In genomic region chr8:57511316-57512118, GRCm38 (mm10) we compare ENCODE assay signal across 8 mouse cellular contexts. TPM values are rescaled to one million over a fixed set of nuclear protein-coding genes. Genes with fewer than 3 reads are reported as not detected.
DNase-seq lines count a peak whose midpoint lies in the region; ATAC-seq lines count a peak whose summit lies in the region.

Gene Hmgb2, plus strand, starts transcription at chr8:57511907.

- H3K9ac ChIP-seq in hindbrain, embryonic 12.5 days = peak within 1 kb of the TSS; percentile 97

- peak within 1 kb of the TSS; percentile 86 for H3K4me2 ChIP-seq in hindbrain, embryonic 12.5 days (replicated peaks)

- H3K27me3 ChIP-seq in hindbrain, embryonic 12.5 days = no peaks in the 10 kb centered on the region

- under 1% methylated on average over 62 of the region's 63 CpGs for WGBS in hindbrain, embryonic 12.5 days

- H3K9me3 ChIP-seq in hindbrain, embryonic 12.5 days (replicated peaks) = no peaks in the 10 kb centered on the region

- H3K4me1 ChIP-seq in hindbrain, embryonic 12.5 days = peaks cover 9% of the 10 kb centered on the region

- peak; percentile 100 for DNase-seq in NIH3T3 (ENCODE audit: low read depth)
- peak; percentile 100 for DNase-seq in cerebellum, postnatal 10 days
- DNase-seq in frontal cortex, postnatal 10 days (ENCODE audit: low spot score in 2 of 2) = peak; percentile 99 to 100
- DNase-seq in layer of hippocampus, postnatal 14 days (ENCODE audit: low spot score in 2 of 2) = peak; percentile 98 to 100
- DNase-seq in lung, postnatal 14 days = peak; percentile 99
- peak; percentile 98 for DNase-seq in retina, adult 2 months (ENCODE audit: low read depth, low spot score)
- DNase-seq in thymus, postnatal 36 days = peak; percentile 99

- peak; percentile 100 for ATAC-seq in hindbrain, embryonic 12.5 days (ENCODE audit: low FRiP score)

- H3K4me3 ChIP-seq in hindbrain, embryonic 12.5 days = peak within 1 kb of the TSS; percentile 80

- 0 out of 2 replicates have a peak, but pooled peaks cover 5% of the 10 kb centered on the region for H3K36me3 ChIP-seq in hindbrain, embryonic 12.5 days

- peak within 1 kb of the TSS; percentile 100 for H3K27ac ChIP-seq in hindbrain, embryonic 12.5 days

RNA-seq across cellular contexts. Expression of gene Hmgb2, which starts in this region (rescaled TPM):
- polyA plus RNA-seq in hindbrain, embryonic 12.5 days (2016; fragmentation: Nextera tagmentation; extraction: Ambion mirVana) = 331 and 384 TPM in 2 replicates
- 10 to 100 TPM; 13.8 to 15.5 TPM for total RNA-seq in layer of hippocampus, postnatal 14 days (2021)

Comparison
In these comparisons a context has a peak if more than half of its experiments do, and no peak if none do; other contexts are left out.
1. Peak in every context shown above with its lines: DNase-seq, ATAC-seq, H3K4me3 ChIP-seq and H3K27ac ChIP-seq.